Mouse (Mus musculus) brain, embryonic 14.5 days (tissue): ENCODE measurements at regions not wholly inside any gene's neighbourhood (a gene's known extent, or its start where the extent isn't known, plus 50 kb on each side); places are given as distances from the start of the nearest gene placed in this dataset.

Experiments
- DNase-seq: peaks from one replicate; pipeline ENCODE4 v3.0.0-alpha.2; 2011; ENCODE audit warnings: low read depth
- CTCF ChIP-seq: fragments of 200-500 bp; IDR thresholded peaks from 2 replicates; pipeline ENCODE4 v1.5.1; 2012; ENCODE audit warnings: inconsistent platforms, mild to moderate bottlenecking, moderate library complexity, borderline replicate concordance; ENCODE audit not compliant: insufficient read depth, insufficient read length; ENCODE audit errors: extremely low read depth
- POLR2A ChIP-seq: fragments of 200-500 bp; IDR thresholded peaks from 2 replicates; pipeline ENCODE4 v1.6.1; 2012; ENCODE audit warnings: mild to moderate bottlenecking, inconsistent platforms, borderline replicate concordance; ENCODE audit not compliant: poor library complexity, insufficient read depth, insufficient read length, severe bottlenecking; ENCODE audit errors: extremely low read depth

- no peak for DNase-seq
- TF ChIP-seq CTCF (no peak), POLR2A (no peak)
These were observed 51.3 kb upstream of the Ier5l start for GRCm38 (mm10) chr2:30525295-30525694.

DNA sequence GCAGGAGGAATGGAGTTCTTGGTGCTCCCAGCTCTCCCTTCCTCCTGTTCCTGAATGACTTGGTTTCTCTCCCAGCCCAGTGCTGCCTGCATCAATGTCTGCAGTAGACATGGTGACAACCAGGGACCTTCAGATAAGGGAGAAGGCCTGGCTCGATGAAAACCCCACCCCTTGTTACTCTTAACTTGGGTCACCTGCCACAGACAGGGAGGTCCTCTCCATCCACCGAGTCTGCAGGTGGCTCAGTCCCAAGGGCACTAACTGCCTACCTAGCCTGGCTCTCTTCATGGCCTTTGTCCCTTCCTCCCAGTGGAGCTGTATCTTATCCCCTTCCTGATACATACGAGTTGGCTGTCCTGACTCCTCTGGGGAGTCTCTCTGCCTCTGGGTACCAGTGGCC lies 51.8 kb upstream of the Ier5l start:
- no peak for DNase-seq
- TF ChIP-seq POLR2A (no peak), CTCF (no peak)

DNA sequence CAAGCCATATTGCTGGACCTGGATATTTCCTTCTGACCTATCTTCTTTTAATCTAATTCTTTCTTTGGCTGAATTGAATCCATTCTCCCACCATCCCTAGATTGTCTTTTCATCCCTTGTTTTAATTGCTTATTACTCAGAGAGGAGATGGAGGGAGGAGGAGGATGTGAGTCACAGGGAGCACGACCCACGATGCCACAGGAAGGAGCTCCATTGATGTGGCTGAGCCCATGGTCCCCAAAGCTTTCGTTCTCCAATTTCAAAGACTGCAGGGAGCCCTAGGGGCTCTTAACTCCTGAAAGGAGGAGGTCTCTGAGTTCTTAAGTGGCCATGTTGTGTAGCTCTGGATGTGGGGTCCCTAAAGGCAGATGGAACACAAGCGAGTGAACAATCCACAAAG lies 53.5 kb upstream of the Ier5l start:
- no peak for TF ChIP-seq CTCF
- no peak for TF ChIP-seq POLR2A
- no peak for DNase-seq

GRCm38 (mm10) chr2:30532948-30533347 lies 58.9 kb upstream of the Ier5l start:
- no peak for TF ChIP-seq CTCF
- TF ChIP-seq POLR2A = no peak

DNA sequence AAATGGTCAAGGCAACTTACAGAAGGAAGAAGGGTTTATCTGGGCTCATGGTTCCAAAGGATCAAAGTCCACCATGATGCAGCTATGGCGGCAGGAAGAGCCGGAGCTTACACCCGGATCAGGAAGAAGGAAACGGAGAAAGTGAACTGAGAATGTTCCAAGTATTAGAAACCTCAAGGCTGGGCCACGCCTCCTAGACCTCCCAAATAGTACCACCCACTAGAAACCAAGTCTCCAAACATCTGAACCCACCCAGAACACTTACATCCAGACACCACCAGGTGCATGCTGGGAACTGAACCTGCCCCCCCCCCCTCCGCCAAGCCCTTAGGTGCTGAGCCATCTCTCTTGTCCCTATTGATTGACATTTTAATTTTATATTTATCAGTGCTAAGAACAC lies 59.3 kb upstream of the Ier5l start:
- no peak for DNase-seq
- TF ChIP-seq POLR2A = no peak
- no peak for TF ChIP-seq CTCF

More at GRCm38 (mm10) chr2:30532948-30533347, 58.9 kb upstream of the Ier5l start:
- DNase-seq = no peak

DNA sequence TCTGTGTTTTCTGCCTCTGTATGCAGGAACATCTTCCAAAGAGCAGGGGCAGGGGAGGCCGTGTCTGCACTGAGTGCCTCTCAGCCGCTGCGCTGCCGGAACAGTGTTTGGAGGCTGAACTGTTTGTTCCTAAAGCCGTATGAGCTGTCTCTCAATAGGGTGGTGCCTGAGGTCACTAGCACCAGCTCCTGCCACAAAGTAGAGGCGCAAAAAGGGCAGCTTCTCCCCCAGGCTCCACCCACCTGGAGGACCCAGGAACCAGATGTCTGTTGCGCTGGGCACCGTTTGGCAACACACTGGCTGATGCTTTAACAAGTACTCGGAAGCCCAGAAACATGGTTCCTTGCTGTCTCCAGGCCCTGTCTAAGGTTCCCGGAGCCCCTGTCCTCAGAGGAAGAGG lies 60.4 kb upstream of the Cstad start:
- no peak for DNase-seq
- TF ChIP-seq CTCF (no peak), POLR2A (no peak)

GRCm38 (mm10) chr2:30539305-30539704 lies 55.5 kb upstream of the Cstad start:
- no peak for DNase-seq
- TF ChIP-seq CTCF (no peak), POLR2A (no peak)

- no peak for DNase-seq
- TF ChIP-seq POLR2A (no peak), CTCF (no peak)
These were observed 53.3 kb upstream of the Cstad start for GRCm38 (mm10) chr2:30541541-30541940.

GRCm38 (mm10) chr2:30544782-30545435 lies 49.9 kb upstream of the Cstad start:
- TF ChIP-seq POLR2A (no peak), CTCF (no peak)
- peak; percentile 98 for DNase-seq
